15 mouse cellular contexts compared by ENCODE assay signal in the genomic region with DNA sequence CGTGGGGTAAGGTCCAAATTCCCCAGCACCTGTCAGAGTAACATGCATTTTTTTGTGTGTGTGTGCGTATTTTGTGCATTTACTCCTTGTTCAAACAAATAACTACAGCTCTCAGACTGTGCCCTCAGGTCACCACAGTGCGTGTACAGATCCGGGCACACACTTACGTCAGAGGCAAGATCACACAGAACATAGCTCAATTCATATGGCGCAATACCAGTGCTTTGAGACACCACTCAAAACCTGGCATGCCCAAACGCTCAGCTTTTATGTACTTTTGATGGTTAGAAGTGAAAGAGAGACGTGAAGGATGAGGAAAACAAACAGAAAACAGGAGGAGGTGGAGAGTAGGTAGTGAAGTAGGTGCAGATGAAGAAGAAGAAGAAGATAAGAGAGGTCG.
"Had no signal": no experiment of that assay in that cellular context is flagged by ENCODE, and none has a peak within 500 bp of the region (broad histone marks: within the 10 kb centered on the region; RNA-seq: fewer than 3 reads in every experiment).

No protein-coding gene starts in this region.

- H3K27ac ChIP-seq: hindbrain, postnatal 0 days; layer of hippocampus, adult 2 months; limb, embryonic 13.5 days; liver, embryonic 14.5 days; neural tube, embryonic 12.5 days had no signal

- DNase-seq: kidney, adult 11 months; kidney, postnatal 10 days; kidney, postnatal 4 days; left cerebral cortex, postnatal 4 days; midbrain, embryonic 14.5 days; retina, postnatal 1 day; right cerebral cortex, postnatal 4 days; spleen, adult 18-20 months; thymus, adult 2 months; thymus, postnatal 25 days had no signal

- H3K4me1 ChIP-seq: neural tube, embryonic 12.5 days had no signal

- H3K36me3 ChIP-seq: limb, embryonic 13.5 days; neural tube, embryonic 12.5 days had no signal

- H3K4me2 ChIP-seq: limb, embryonic 13.5 days; neural tube, embryonic 12.5 days had no signal

- H3K9me3 ChIP-seq: limb, embryonic 13.5 days; neural tube, embryonic 12.5 days had no signal

- H3K4me3 ChIP-seq: layer of hippocampus, adult 2 months; limb, embryonic 13.5 days; neural tube, embryonic 12.5 days had no signal

- ATAC-seq: hindbrain, postnatal 0 days had no signal

- H3K27me3 ChIP-seq: limb, embryonic 13.5 days; neural tube, embryonic 12.5 days had no signal

- H3K9ac ChIP-seq: limb, embryonic 13.5 days; liver, embryonic 14.5 days; neural tube, embryonic 12.5 days had no signal
